Mouse (Mus musculus) testis, adult 2 months (tissue): ENCODE results near the gene Tmem182. TPM values are rescaled to one million over a fixed set of nuclear protein-coding genes. Genes with fewer than 3 reads are reported as not detected.

ENCODE experiments used
- H3K27ac ChIP-seq: fragments of 200-500 bp; 2 replicates; pipeline ENCODE4 v1.5.1; 2012; ENCODE audit warnings: low read depth, low read length; ENCODE audit not compliant: control insufficient read depth, insufficient read depth
- H3K27me3 ChIP-seq: fragments of 200-500 bp; 2 replicates; pipeline ENCODE4 v1.6.1; 2012; ENCODE audit warnings: mild to moderate bottlenecking, low read length, moderate library complexity; ENCODE audit not compliant: control insufficient read depth, insufficient read depth
- H3K36me3 ChIP-seq: fragments of 200-500 bp; 2 replicates; pipeline ENCODE4 v1.6.1; 2012; ENCODE audit warnings: mild to moderate bottlenecking, low read length; ENCODE audit not compliant: control insufficient read depth, insufficient read depth
- H3K4me1 ChIP-seq: fragments of 200-500 bp; 2 replicates; pipeline ENCODE4 v1.6.1; 2012; ENCODE audit warnings: low read length; ENCODE audit not compliant: control insufficient read depth, insufficient read depth
- H3K4me3 ChIP-seq: fragments of 200-500 bp; 2 replicates; pipeline ENCODE4 v1.5.1; 2012; ENCODE audit warnings: low read depth, mild to moderate bottlenecking, low read length, moderate library complexity, mixed read lengths; ENCODE audit not compliant: control insufficient read depth
- CTCF ChIP-seq: fragments of 200-500 bp; IDR thresholded peaks from 2 replicates; pipeline ENCODE4 v1.5.1; 2012; ENCODE audit warnings: low read depth, mild to moderate bottlenecking, inconsistent platforms, low read length, moderate library complexity; ENCODE audit not compliant: control insufficient read depth, insufficient read depth, insufficient replicate concordance
- POLR2A ChIP-seq: fragments of 200-500 bp; IDR thresholded peaks from 2 replicates; pipeline ENCODE4 v1.6.1; 2012; ENCODE audit warnings: low read depth, mild to moderate bottlenecking, inconsistent platforms, low read length, moderate library complexity; ENCODE audit not compliant: control insufficient read depth
- polyA plus RNA-seq: library from polyadenylated mRNA; depleted of rRNA; stranded (reverse); fragments of >200 nt; gene quantifications from 2 replicates; pipeline ENCODE4 v1.2.3, GENCODE M21; 2012

The Tmem182 gene
- polyA plus RNA-seq, 1 experiment: 0.23 TPM

DNA sequence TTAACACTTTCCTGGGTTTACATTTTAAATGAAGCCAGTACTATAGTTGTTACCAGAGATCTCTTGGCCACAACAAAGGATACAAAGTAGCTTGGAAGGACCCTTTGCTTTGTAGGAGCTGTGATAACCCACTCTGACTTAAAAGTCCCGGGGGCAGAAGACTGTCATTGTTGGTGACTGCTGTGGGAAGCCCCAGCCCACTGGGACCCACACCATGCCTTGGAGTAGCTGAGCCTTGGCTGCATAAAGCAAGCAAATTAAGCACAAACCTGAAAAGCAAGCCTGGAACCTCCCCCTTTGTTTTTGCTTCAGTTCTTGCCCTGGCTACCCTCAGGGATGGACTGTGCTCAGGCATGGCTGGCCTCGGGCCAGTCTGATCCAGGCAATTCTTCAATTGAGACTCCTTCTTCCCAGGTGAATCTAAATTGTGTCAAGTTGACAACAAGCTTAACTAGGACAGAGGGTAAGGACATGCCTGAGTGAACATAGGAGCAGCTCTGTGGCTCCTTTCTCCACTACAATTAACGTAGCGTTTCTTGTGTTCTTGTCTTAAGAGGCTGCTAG lies 36.0 kb upstream of the Tmem182 start:
- Histone ChIP-seq H3K4me1 (peaks cover 9% of the 10 kb centered on the region), H3K27ac (no peak overlapping the region), H3K4me3 (no peak overlapping the region), H3K36me3 (no peaks in the 10 kb centered on the region), H3K27me3 (no peaks in the 10 kb centered on the region)
- TF ChIP-seq CTCF (no peak), POLR2A (no peak)

DNA sequence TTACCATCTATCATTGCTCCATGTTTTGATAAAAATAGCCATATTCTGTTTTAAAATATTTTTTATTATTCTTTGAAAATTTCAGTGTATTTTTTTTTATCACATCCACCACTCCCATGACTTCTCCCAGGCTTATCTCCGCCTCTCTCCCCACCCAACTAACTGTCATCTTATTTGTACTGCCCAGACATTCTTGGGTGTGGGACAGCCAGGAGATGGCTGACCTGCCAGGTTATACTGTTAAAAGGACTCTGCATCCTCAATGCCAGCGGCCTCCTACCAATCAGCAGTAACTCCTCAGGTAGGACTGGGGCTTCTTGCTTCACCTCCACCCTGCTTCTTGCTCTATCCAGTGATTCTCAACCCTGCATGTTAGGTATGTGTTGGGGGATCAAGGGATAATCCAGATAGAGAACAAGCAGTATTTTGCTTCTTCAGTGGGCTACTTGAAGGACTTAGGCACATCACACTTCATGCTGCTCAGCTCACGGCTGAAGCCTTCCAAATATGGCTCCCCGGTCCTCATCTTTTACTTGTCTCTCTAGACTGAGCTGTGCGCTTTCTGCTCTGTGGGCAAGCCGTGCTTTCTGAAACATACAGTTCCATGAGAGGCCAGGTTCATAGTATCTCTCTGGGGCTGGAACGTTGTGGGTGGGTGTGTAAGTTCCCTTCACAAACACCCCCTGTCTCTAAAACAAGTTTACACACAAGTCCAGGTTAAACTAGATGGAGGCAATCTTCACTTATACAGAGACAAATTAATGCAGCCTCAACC lies 34.0 kb upstream of the Tmem182 start:
- no peak overlapping the region for H3K4me3 ChIP-seq
- TF ChIP-seq POLR2A: no peak
- TF ChIP-seq CTCF: no peak
- H3K4me1 ChIP-seq: peaks cover 9% of the 10 kb centered on the region
- no peak overlapping the region for H3K27ac ChIP-seq
- H3K36me3 ChIP-seq: no peaks in the 10 kb centered on the region
- H3K27me3 ChIP-seq: no peaks in the 10 kb centered on the region

DNA sequence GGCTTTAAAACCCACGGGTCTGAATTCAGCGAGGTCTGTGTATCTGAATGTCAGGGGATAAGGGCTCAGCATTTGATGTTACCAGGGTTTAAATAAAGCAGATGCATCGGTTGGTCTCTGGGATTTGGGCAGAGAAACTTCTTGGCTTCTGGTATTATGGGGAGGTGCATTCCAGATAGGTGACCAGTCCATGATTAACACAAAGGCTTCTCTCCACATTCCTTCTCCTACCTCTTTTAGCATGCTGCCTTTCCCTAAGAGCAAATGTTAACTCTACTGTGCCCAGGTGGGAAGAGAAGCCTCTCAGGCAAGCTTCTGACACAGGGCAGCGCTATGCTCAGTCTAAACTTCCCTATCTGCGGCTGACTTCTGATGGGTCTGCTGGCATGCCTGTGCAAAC lies 32.2 kb upstream of the Tmem182 start:
- TF ChIP-seq CTCF (no peak), POLR2A (no peak)
- H3K27ac ChIP-seq: no peak overlapping the region
- no peak overlapping the region for H3K4me3 ChIP-seq
- no peaks in the 10 kb centered on the region for H3K36me3 ChIP-seq
- H3K4me1 ChIP-seq: peaks cover 2% of the 10 kb centered on the region; the same call in 1 of the 2 replicates
- H3K27me3 ChIP-seq: no peaks in the 10 kb centered on the region

DNA sequence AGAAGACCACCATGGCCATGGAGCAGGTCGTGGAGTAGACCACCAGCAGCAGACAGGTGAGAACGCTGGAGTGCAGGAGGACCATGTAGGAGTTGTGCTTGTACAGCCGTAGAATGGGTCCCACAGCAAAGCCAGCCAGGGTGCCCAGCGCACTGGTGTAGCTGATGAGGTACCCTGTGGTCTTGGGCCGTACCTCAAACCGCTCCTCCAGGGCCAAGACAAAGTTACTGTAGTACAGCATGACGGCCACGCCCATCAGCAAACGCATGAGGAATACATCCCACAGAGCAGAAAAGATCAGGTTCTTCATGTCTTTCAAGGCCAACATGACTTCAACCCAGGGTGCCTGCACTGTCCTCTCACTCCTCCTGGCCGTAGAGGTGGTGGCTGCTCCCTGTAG lies 31.4 kb upstream of the Tmem182 start:
- no peak overlapping the region for H3K4me3 ChIP-seq
- no peaks in the 10 kb centered on the region for H3K27me3 ChIP-seq
- H3K27ac ChIP-seq: no peak overlapping the region
- H3K4me1 ChIP-seq: no peaks in the 10 kb centered on the region; the same call in 1 of the 2 replicates
- no peaks in the 10 kb centered on the region for H3K36me3 ChIP-seq
- TF ChIP-seq POLR2A (no peak), CTCF (no peak)

DNA sequence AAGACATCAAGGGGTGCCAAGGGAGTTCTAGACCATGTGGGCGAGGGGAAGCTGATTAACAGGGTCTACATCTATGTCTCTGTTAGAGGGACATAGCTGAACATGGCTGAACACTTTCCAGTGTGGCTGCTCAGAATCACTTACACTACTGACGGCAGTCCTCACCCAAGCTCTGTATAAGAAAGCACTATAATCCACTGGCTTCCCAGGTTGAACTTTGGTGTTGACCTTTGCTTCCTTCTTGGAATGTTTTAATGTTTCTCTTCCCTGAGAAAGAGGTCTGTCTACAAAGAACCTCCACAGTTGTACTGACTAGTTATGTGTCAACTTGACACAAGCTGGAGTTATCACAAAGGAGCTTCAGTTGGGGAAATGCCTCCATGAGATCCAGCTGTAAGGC lies 29.3 kb upstream of the Tmem182 start:
- H3K27ac ChIP-seq: no peak overlapping the region
- no peaks in the 10 kb centered on the region; the same call in 1 of the 2 replicates for H3K4me1 ChIP-seq
- H3K4me3 ChIP-seq: no peak overlapping the region
- H3K27me3 ChIP-seq: no peaks in the 10 kb centered on the region
- TF ChIP-seq CTCF (no peak), POLR2A (no peak)
- H3K36me3 ChIP-seq: no peaks in the 10 kb centered on the region

DNA sequence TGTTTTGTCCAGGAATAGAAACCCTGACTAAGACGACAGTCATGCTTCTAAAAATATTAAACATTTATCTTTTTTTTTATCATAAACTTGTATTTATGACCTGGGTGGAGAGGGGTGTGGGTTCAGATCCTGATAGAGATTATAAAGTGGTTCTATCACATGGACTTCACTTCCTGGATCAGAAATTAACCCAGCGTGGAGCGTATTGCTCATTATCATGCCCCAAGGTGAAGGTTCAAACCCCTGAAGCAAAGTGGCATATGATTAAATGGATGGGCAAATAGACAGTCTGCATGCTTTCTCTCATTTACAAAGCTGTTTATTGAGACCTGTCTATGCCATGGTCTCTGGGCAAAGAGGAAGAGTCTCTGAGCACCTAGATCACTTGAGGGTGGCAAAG lies 28.6 kb upstream of the Tmem182 start:
- H3K4me1 ChIP-seq: no peaks in the 10 kb centered on the region; the same call in 1 of the 2 replicates
- no peak for TF ChIP-seq POLR2A
- TF ChIP-seq CTCF: no peak
- no peaks in the 10 kb centered on the region for H3K27me3 ChIP-seq
- H3K27ac ChIP-seq: no peak overlapping the region
- H3K4me3 ChIP-seq: no peak overlapping the region
- no peaks in the 10 kb centered on the region for H3K36me3 ChIP-seq

DNA sequence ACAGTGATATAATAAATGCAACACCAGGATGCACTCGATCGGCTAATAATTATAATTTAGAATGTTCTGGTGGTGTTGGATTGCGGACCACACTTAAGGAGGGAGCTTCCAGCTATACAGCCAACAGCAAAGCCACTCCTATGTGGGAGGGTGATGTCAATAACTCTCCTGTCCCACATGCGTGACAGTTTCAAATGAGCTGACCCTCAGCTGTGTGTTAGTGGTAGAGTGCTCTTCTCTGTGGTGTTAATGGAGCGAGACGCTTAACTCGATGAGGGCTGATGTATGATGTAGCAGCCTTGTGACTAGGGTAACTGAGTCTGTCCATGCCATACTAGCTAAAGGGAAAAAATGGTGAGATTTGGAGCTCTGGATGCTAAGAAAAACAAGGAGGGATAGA lies 22.0 kb upstream of the Tmem182 start:
- TF ChIP-seq CTCF: no peak
- no peak for TF ChIP-seq POLR2A
- no peak overlapping the region for H3K27ac ChIP-seq
- H3K4me3 ChIP-seq: no peak overlapping the region

DNA sequence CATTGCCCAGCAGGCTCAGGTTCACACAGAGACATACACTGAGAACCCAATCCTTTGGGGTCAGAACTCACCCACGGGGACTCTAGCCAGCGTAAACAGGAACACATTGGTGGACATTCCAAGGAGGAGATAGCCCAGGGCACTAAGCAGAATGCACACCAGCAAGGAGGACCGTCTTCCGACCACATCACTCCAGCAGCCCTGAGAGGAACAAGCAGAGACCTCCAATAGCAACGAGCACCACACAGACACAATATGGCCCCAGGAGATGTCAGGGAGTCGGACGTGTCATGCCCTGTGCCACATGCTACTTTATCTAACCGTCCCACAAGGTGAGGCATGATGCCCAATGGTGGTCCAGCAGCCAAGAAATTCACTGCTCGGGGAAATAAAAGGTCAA lies 21.1 kb upstream of the Tmem182 start:
- Histone ChIP-seq H3K4me1 (no peaks in the 10 kb centered on the region), H3K27me3 (no peaks in the 10 kb centered on the region), H3K27ac (no peak overlapping the region), H3K36me3 (no peaks in the 10 kb centered on the region), H3K4me3 (no peak overlapping the region)
- TF ChIP-seq POLR2A (no peak), CTCF (no peak)

More for the DNA sequence above, 22.0 kb upstream of the Tmem182 start:
- Histone ChIP-seq H3K27me3 (no peaks in the 10 kb centered on the region), H3K4me1 (no peaks in the 10 kb centered on the region), H3K36me3 (no peaks in the 10 kb centered on the region)
